Comparison of ENCODE assay signal across 10 mouse cellular contexts in the genomic region with DNA sequence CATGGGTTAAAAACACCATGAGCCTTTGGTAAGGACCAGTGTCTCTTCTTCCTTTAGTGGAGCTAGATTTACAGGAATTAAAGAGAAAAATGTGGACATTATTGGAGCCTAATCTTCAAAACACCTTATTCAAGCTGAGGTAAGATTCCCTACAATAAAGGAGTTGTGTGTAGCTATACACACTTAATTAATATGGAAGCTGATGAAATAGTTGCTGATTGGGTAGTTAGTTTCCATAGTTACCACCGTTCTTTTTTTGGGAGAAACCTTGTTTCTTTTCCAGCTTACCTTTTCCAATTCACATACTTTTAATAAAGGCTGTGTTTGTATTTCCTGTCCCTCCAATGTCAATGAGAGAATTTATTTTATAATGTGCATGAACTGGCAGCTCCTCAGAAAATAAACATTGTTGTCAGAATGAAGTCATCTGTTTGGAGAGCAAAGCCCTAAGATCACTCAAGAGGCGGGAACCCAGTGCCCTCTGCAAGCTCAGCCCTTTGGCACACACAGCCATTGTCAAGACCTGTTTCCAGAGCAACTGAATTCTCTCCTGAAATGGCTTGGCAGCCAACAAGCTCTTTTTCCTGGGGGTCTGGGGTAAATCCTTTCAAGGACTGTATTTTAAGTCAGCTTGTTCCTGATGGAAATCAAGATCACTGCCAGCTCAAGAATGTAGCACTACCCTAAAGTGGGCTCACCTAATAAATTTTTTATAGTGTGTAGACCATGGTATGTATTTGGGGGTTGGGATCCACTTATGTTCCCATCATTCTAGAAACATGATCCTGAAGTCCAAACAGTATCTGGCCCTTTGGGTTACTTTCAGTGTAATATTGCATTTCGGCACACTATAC.
DNase-seq lines count a peak whose midpoint lies in the region; ATAC-seq lines count a peak whose summit lies in the region.
"Had no signal": no experiment of that assay in that cellular context is flagged by ENCODE, and none has a peak within 500 bp of the region (broad histone marks: within the 10 kb centered on the region; RNA-seq: fewer than 3 reads in every experiment).

No protein-coding gene starts in this region.

- no peak overlapping the region for H3K9ac ChIP-seq in embryonic facial prominence, embryonic 13.5 days
- no peak overlapping the region for H3K9ac ChIP-seq in hindbrain, embryonic 16.5 days (ENCODE audit: low read depth, low read length)
- H3K9ac ChIP-seq in midbrain, embryonic 11.5 days (ENCODE audit: low read length): no peak overlapping the region
- H3K9ac ChIP-seq: embryonic facial prominence, embryonic 15.5 days had no signal

- WGBS in embryonic facial prominence, embryonic 13.5 days: 84% methylated on average over 3 of the region's 3 CpGs
- 84% methylated on average over 3 of the region's 3 CpGs for WGBS in embryonic facial prominence, embryonic 10.5 days
- 60% methylated on average over 3 of the region's 3 CpGs for WGBS in hindbrain, embryonic 16.5 days
- WGBS in midbrain, embryonic 11.5 days: 71% methylated on average over 3 of the region's 3 CpGs

- H3K4me1 ChIP-seq in embryonic facial prominence, embryonic 13.5 days: peaks cover 4% of the 10 kb centered on the region; the same call in 1 of the 2 replicates
- H3K4me1 ChIP-seq in embryonic facial prominence, embryonic 10.5 days: peaks cover 5% of the 10 kb centered on the region; the same call in 1 of the 2 replicates
- no peaks in the 10 kb centered on the region for H3K4me1 ChIP-seq in hindbrain, embryonic 16.5 days (ENCODE audit: control insufficient read depth, insufficient read depth, low read depth, low read length)
- H3K4me1 ChIP-seq in midbrain, embryonic 11.5 days (ENCODE audit: control insufficient read depth, insufficient read depth, low read length): no peaks in the 10 kb centered on the region

- no peak overlapping the region for H3K4me3 ChIP-seq in embryonic facial prominence, embryonic 13.5 days
- no peak overlapping the region for H3K4me3 ChIP-seq in embryonic facial prominence, embryonic 10.5 days
- no peak overlapping the region for H3K4me3 ChIP-seq in hindbrain, embryonic 16.5 days (ENCODE audit: low read length)
- no peak overlapping the region for H3K4me3 ChIP-seq in midbrain, embryonic 11.5 days (ENCODE audit: low read depth, low read length)
- H3K4me3 ChIP-seq: embryonic facial prominence, embryonic 15.5 days had no signal

- no peaks in the 10 kb centered on the region for H3K36me3 ChIP-seq in embryonic facial prominence, embryonic 13.5 days
- no peaks in the 10 kb centered on the region for H3K36me3 ChIP-seq in embryonic facial prominence, embryonic 10.5 days (replicated peaks)
- H3K36me3 ChIP-seq in hindbrain, embryonic 16.5 days (ENCODE audit: control insufficient read depth, insufficient read depth, low read length): no peaks in the 10 kb centered on the region
- H3K36me3 ChIP-seq in midbrain, embryonic 11.5 days (ENCODE audit: control insufficient read depth, insufficient read depth, low read length): no peaks in the 10 kb centered on the region
- H3K36me3 ChIP-seq: embryonic facial prominence, embryonic 15.5 days had no signal

- no peak for ATAC-seq in embryonic facial prominence, embryonic 13.5 days (ENCODE audit: insufficient number of reproducible peaks, insufficient read depth, low FRiP score, low TSS enrichment, low read depth)
- ATAC-seq in hindbrain, embryonic 16.5 days: peak; percentile 89
- ATAC-seq in midbrain, embryonic 11.5 days (ENCODE audit: low FRiP score): peak; percentile 75; the same call in 1 of the 2 replicates

- H3K27me3 ChIP-seq in embryonic facial prominence, embryonic 13.5 days: no peaks in the 10 kb centered on the region
- H3K27me3 ChIP-seq in embryonic facial prominence, embryonic 10.5 days (replicated peaks; ENCODE audit: low read depth, poor library complexity, severe bottlenecking): no peaks in the 10 kb centered on the region
- H3K27me3 ChIP-seq in hindbrain, embryonic 16.5 days (replicated peaks; ENCODE audit: control insufficient read depth, insufficient read depth, low read length): no peaks in the 10 kb centered on the region
- H3K27me3 ChIP-seq in midbrain, embryonic 11.5 days (ENCODE audit: control insufficient read depth, insufficient read depth, low read length): no peaks in the 10 kb centered on the region
- H3K27me3 ChIP-seq: embryonic facial prominence, embryonic 15.5 days had no signal

- no peak for DNase-seq in embryonic facial prominence, embryonic 10.5 days (ENCODE audit: low spot score)
- DNase-seq in Muller cell, postnatal 12 days (ENCODE audit: inconsistent ontology term): peak; percentile 39
- peak; percentile 87 for DNase-seq in midbrain, embryonic 11.5 days (ENCODE audit: low spot score, missing footprints)
- no peak for DNase-seq in kidney, postnatal 36 days
- no peak for DNase-seq in left cerebral cortex, adult 11 months (ENCODE audit: low spot score)
- no peak for DNase-seq in cerebellum, adult 9-10 months
- DNase-seq: kidney, adult 18-20 months had no signal

- no peak overlapping the region for H3K4me2 ChIP-seq in embryonic facial prominence, embryonic 13.5 days
- 0 out of 2 replicates have a peak overlapping the region, but pooled peaks have one; percentile 13 for H3K4me2 ChIP-seq in hindbrain, embryonic 16.5 days (ENCODE audit: low read length)
- no peak overlapping the region for H3K4me2 ChIP-seq in midbrain, embryonic 11.5 days
- H3K4me2 ChIP-seq: embryonic facial prominence, embryonic 15.5 days had no signal

- peak overlapping the region; percentile 45; the same call in 1 of the 2 replicates for H3K27ac ChIP-seq in embryonic facial prominence, embryonic 13.5 days
- H3K27ac ChIP-seq in embryonic facial prominence, embryonic 10.5 days (replicated peaks): no peak overlapping the region
- no peak overlapping the region; the same call in 1 of the 2 replicates for H3K27ac ChIP-seq in hindbrain, embryonic 16.5 days (ENCODE audit: low read depth, low read length)
- no peak overlapping the region for H3K27ac ChIP-seq in midbrain, embryonic 11.5 days (ENCODE audit: low read depth, low read length)
- H3K27ac ChIP-seq: embryonic facial prominence, embryonic 15.5 days had no signal

- H3K9me3 ChIP-seq in embryonic facial prominence, embryonic 13.5 days: no peaks in the 10 kb centered on the region
- no peaks in the 10 kb centered on the region for H3K9me3 ChIP-seq in embryonic facial prominence, embryonic 10.5 days
- H3K9me3 ChIP-seq in hindbrain, embryonic 16.5 days (ENCODE audit: control insufficient read depth, low read length): no peaks in the 10 kb centered on the region
- no peaks in the 10 kb centered on the region for H3K9me3 ChIP-seq in midbrain, embryonic 11.5 days (ENCODE audit: control insufficient read depth, low read length)
- H3K9me3 ChIP-seq: embryonic facial prominence, embryonic 15.5 days had no signal

Comparison
In these comparisons a context has a peak if more than half of its experiments do, and no peak if none do; other contexts are left out.
1. DNase-seq: peak in Muller cell, postnatal 12 days (single experiment) and midbrain, embryonic 11.5 days (single experiment); none in embryonic facial prominence, embryonic 10.5 days (single experiment), kidney, postnatal 36 days (0 of 2), left cerebral cortex, adult 11 months (single experiment) and cerebellum, adult 9-10 months (single experiment).